Mouse (Mus musculus) retina, embryonic 14.5 days (tissue): ENCODE data around the gene Rhd.

ENCODE experiments used
- DNase-seq: peaks from one replicate; pipeline ENCODE4 v3.0.0-alpha.2; 2015; ENCODE audit warnings: low spot score

The Rhd gene

DNA sequence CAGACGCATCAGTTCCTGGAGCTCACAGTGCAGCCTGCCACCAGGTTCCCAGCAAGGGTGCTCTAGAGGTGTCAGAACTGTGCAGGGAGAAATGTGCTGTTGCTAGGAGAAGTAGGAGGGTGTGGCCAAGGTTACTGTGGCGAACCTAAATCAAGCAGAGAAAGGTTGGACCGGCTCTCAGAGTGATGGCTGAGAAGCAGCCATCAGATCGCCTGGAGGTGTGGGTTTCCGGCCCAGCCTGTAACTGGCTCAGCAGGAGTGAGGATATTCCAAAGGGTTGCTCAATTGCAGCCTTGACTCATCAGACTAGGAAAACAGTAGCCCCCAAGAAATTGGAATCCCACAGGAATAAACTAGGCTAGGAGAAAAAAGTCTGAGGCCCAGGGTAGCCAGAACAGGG is 7.8 kb upstream of the Rhd start:
- DNase-seq = no peak

DNA sequence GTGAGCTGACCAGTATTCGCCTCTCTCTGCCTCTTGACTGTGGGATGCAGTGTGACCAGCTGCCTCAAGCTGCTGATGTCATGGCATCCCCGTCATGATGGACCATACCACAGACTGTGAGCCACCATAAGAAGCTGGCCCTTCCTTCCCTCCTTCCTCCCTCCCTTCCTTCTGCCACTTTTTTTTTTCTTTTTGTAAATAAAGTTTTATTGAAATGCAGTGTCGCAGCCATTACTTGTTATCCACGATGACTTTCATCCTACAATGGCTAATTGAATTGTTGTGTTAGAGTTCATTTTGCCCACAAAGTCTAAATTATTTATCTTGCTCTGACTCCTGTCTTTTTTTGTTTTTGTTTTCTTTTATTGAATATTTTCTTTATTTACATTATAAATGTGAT is 5.8 kb upstream of the Rhd start:
- no peak for DNase-seq

DNA sequence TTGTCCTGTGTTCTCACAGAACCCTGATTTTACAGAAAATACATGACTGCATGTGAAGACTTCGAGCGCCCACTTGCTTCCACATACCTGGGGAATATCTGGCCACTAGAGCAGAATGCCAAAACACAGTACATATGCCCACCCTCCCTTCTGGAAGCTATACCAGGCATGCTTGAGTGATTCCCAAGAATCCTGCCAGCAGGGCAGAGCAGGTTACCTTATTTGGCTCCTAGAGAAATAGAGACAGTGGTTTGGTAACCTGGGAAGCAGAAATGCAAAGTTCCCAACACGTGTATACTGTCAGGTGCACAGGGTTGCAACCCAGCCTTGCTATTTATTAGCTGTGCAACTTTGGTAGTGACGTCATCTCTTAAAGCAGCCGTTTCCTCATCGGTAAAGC is 2.5 kb upstream of the Rhd start:
- no peak for DNase-seq

DNA sequence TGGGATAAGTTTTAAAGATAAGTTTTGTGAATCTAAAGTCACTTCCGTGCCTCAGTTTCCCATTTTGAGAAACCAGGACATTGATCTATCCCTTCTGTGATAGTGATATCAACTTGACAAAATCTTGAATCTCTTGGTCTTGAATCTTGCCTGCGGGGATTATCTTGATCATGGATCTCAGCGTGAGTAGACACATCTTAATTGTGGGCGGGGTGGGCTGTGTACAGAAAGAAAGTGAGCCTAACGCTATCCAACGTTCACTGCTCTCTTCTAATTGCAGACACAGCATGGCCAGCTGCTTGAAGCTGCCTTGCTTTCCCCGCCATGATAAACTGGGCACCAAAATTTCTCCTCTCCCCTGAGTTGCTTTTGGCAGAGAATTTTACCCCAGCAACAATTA is 1.3 kb upstream of the Rhd start:
- DNase-seq = no peak

DNA sequence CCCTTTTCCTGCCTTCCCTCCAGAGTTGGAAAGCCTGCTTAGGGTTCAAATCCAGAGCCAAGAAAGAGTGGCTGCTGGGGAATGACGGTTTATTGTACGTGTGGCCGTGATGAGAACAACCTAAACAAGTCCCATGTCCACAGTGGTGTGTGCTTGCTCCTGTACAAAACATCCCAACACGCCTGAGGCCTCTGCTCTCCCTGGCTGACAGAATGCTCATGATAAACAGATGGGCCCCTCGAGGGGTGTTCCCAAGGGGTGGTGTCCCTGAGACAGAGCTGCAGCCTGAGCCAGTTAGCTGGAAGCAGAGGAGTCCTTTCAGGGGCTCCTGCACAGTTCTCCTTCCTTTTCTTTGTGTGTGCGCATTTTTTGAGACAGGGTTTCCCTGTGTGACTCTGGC is 1.0 kb downstream of the Rhd start:
- no peak for DNase-seq

DNA sequence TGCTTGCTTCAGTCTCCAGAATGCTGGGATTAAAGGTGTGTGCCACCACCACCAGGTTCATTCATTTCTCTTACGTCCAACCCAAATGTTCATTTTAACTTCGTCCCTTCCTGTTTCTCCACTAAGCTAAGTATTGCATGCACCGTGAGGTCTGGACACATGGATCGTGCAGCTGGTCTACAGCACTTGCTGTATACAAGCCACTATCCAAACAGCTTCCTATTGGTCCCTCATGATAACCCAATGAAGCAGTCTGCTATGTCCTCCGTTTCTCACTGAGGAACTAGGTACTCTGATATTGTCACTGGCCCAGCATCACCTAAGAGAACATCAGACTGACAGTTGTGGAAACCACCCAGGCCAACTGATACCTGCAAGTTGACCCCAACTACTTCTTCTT is 1.5 kb downstream of the Rhd start:
- DNase-seq = no peak

DNA sequence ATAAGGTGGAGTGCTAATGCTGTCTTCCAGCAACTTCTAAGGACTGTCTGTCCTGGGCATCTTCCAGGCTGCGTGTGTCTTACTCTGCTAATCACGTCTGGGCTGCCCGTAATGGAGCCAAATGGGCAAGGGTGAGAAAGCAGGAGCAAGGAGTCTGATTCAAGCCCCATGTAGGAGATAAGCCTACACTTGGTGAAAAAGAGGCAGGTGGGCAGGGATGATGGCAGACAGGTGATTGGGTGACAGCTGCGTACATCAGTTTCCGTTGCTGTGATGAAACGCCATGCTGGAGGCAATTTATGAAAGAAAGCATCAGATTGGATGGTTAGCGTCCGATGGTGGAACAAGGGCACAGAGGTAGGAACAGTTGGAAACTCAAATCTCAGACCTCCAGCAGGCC is 2.9 kb downstream of the Rhd start:
- no peak for DNase-seq

DNA sequence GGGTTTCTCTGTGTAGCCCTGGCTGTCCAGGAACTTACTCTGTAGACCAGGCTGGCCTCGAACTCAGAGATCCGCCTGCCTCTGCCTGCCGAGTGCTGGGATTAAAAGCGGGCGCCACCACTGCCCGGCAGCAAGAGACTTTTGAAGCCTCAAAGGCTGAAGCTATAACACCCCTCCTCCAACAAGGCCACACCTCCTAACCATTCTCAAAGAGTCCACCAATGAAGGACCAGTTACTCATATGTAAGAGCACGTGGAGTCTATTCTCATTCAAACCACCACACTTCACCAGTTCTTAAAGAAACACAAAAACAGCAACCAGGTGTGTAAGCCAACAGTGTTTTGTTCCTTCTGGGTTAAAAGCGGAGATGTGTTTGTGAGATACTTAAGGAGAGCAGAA is 3.3 kb downstream of the Rhd start:
- DNase-seq = no peak

DNA sequence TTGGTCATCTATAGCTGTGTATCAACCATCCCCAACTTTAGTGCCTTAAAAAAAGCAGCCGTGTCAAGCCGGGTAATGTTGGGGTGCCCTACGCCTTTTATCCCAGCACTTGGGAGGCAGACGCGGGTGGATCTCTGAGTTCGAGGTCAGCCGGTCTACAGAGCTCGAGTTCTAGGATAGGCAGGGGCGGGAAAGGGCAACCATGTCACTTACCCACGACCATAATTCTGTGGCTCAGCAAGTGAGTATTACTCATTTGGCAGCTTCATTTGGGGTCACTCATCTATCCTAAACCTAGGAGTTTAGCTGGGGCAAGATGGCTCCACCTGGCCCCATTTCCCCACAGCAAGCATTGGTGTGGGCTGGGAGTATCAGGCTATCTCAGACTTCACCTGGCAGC is 3.7 kb downstream of the Rhd start:
- no peak for DNase-seq

DNA sequence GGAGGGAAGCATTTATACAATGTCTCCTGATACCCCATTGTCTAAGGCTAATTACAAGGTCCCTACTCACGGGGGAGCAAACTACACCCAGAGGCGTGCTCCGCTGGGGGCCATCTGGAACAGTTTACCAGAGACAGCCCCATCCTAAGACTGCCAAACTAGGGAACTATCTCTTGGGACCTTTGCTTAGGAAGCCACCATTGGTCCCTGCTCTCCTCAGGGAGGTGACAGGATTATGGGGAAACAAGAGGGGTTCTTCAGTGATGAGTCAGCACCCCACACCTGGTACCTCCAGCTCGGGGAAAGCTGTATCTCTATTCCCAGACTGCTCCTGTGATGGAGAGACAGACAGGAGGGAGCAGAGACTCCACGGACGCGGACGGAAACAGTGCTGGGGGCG is 4.2 kb downstream of the Rhd start:
- DNase-seq = no peak

DNA sequence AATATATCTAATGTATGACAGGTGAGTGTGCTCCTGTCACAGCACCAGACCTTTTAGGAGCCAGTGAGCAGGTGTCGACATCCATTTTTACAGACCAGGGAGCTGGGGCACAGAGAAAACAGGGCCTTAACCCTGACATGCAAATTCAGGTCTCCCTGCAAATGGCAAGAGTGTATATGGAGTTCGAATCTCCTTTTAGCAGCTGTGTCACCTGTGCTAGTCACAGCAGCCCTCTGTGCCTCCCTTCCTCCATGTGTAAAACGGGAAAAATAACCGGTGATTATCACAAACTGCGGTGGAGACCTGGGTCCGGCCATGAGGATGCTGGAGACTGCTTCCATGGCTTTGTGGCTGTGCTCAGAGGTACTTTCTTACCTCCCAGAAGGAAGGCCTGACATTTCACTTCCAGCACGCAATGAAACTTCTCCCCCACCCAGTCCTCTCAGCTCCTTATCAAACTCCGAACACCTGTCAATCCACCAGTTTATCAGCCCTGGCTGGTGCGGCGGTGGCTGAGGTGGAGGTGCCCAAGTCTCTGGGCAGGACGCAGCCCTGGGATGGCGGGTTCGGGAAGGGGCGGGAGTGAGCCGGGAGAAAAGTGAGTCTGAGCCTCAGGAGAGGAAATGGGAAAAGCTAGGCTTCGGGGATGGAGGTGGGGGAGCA is 4.9 kb downstream of the Rhd start:
- DNase-seq = no peak

DNA sequence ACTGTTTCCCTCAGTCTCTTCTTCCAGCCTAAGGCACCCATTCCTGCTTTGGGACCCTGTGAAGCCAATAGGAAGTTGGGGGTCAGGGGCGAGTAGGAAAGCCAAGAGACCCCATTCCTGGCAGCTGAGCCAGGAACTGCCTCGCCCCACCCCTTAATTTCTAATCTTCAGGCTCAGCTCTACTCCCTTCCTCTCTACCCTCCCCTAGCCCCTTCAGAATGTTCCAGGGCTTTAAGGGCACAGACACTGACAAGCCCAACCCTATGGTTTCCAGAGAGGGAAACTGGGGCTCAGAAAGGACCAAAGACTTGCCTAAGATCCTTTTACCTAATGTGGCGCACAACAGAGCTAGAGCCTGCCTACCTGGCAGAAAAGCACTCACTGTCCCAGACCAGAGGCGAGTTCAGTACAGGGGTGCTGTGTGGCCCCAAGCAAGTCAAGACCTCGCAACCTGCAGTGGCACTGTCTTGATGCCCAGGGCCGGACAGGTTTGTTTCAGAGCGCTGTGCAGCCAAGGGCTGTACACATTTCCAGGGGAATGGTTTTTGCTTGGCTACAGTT is 5.6 kb downstream of the Rhd start:
- DNase-seq = no peak

DNA sequence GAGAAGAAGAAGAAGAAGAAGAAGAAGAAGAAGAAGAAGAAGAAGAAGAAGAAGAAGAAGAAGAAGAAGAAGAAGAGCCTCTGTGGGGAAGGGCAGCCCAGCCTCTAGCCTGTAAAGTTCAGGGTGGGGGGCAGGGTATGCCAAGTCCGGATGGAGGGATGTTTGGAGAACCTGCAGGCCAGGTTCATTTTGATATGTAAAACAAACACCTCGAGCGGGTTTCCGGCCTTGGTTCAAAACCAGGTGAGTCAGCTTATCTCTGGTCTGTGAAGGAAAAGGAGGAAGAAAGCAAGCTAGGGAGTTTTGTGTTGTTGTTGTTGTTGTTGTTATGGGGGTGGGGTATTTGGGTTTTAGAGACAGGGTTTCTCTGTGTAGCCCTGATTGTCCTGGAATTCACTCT is 7.1 kb downstream of the Rhd start:
- no peak for DNase-seq

DNA sequence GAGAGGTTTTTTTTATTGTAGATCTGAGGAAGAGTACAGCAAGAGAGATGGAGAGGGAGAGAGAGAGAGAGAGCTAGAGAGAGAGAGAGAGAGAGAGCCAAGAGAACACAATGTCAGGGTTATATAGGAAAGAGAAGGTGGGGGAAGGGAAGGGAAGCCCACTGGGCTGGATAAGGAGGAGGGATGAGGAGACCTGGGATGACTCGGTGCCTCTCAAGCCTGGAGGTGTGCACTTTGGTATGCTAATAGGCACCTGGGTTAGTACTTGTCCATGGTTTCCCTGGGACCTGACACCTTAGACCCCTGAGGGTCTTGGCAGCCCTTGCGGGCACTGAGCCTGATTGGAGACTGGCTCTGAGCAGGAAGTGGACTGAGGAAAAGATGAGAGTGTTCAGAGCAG is 7.6 kb downstream of the Rhd start:
- DNase-seq = no peak

DNA sequence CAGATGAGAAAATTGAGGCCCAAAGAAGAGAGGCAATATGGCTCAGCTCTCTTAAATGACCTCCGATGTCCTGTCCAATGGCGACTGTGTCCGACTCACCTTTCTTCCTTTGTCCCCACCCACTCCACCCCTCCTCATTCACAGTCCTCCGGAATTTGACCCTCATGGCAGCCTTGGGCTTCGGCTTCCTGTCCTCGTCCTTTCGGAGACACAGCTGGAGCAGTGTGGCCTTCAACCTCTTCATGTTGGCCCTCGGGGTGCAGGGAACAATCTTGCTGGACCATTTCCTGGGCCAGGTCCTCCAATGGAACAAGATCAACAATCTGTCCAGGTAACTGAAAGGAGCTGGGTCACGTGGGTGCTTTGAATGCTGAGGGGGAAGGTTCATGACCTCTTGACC is 11.8 kb downstream of the Rhd start:
- DNase-seq = no peak

DNA sequence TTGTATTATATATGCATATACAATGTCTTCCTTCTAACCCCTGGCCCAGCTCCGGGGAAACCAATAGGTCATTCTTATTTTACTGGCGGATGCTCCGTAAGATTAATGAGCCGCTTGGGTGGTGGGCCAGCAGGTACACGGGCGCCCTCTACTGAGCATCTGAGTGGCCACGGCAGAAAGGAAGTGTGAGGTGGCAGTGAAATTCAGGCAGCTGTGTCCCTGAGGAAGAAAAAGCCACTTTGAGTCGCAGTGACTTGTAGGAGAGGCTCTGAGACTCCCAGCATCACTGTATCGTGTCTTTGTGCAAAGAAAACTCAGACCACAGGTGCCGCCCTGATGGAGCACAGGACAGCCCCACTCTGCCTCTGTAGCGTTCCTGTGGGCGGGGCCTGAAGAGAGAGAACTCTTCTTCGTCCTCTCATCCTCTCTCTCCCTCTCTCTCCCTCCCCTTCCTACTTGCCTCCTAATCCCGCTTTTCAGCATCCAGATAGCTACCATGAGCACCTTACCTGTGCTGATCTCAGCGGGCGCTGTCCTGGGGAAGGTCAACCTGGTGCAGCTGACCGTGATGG is 15.2 kb downstream of the Rhd start:
- peak; percentile 85 for DNase-seq

DNA sequence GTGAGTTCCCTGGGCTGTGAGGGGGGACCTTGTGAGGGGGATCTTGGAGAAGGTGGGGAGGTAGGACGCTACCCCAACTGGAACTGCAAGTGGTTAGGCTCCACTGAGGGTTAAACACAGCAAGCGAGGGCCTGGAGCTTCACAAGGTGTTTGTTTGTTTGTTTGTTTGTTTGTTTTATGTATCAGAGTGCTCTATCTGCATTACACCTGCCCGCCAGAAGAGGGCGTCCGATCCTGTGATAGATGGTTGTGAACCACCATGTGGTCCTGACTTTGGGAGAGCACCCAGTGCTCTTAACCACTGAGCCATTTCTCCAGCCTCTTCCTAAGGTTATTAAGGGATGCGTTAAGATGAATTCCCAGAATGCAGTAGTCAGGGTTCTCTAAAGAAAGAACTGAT is 15.7 kb downstream of the Rhd start:
- peak; percentile 27 for DNase-seq

DNA sequence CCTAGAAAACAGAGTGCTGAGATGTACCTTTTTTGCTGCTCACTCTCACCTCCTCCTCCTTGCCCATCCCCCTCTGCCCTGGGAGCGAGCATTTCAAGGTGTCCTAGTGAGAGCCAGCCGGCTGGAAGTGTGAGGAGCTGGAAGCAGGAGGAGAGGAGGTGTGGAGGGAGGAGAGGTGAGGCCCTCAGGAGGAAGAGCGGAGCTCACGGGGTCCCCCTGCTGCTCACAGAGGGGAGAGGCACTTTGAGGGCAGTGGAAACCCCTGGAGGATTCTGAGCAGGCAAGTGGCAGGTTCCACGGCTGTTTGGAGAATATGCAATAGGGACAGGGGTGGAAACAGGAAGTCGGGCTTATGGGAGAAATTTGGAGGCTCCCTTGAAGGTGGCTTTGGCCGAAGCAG is 18.9 kb downstream of the Rhd start:
- peak; percentile 60 for DNase-seq

DNA sequence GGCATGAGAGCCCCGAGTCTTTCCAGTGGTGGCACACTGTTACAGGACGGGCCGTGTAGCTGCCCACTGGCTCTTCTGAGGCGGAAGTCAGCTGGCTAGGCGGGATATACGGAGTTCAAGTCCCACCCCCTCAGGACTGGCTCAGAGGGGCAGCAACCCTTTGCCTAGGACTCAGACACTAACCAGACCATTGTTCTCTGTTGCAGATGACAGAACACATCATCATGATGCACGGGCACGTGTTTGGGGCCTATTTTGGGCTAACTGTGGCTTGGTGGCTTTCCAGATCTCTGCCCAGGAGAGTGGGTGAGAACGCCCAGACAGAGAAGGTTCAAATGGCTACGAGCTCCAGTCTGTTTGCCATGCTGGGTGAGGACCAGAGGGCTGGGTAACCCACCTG is 19.5 kb downstream of the Rhd start:
- DNase-seq = no peak

DNA sequence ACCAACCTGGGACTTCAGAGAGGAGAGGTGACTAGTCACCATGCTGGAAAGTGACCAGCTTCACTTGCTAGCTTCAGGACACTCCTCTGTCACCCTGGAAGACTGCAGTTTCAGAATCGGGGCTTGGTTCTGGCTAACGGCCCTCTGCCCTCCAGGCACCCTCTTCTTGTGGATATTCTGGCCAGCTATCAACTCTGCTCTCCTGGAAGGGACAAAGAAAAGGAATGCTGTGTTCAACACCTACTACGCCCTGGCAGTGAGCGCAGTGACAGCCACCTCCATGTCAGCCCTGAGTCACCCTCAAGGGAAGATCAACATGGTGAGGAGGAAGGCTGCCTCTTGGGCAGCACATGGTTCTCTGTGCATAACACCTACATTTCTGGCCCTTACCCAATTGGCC is 20.0 kb downstream of the Rhd start:
- no peak for DNase-seq

DNA sequence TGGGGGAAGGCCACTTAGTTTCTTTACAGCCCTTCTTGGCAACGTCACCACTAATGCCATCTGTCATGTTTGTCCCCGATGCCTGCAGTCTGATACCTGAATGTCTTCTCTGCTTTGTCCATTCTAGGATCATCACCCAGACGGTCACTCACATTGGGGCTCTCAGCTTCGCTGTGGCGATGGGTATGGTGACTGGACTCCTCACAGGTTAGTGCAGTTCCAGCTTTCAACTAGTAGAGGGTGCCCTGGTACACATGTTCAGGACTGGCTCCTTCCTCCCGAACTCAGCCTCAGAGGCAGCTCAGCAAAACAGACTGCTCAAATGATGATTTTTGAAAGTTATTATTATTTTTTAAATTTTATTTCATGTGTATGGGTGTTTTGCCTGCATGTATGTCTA is 27.8 kb downstream of the Rhd start:
- DNase-seq = no peak

DNA sequence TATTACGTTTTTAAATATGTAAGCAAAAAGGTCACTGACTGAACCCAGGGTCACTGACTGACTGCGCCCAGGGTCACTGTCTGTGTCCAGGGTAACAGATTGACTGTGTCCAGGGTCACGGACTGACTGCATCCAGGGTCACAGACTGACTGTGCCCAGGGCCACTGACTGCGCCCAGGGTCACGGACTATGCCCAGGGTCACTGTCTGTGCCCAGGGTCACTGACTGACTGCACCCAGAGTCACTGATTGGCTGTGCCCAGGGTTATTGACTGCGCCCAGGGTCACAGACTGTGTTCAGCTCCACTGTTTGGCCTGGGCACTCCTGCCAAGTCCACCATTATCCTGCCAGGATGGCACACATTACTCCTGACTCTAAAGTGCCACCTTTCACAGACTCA is 32.9 kb downstream of the Rhd start:
- DNase-seq = no peak

DNA sequence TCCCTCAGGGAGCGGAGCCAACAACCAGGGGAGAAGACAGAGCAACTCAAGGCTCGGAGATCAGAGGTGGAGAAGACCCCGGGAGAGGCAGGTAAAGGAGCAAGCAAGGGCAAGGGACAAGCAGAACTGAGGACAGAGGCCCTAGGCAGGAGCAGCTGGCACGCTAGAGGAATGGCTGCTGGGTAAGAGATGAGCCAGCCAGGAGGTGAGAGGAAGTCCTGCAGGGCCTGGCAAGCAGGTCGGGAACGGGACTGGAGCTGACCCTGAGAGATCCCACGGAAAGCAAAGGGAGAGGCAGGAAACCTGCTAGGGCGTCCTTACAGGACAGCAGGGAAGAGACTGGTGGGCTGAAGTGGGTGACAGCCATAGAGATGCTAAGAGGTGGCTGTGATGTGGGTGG is 36.8 kb downstream of the Rhd start:
- no peak for DNase-seq

DNA sequence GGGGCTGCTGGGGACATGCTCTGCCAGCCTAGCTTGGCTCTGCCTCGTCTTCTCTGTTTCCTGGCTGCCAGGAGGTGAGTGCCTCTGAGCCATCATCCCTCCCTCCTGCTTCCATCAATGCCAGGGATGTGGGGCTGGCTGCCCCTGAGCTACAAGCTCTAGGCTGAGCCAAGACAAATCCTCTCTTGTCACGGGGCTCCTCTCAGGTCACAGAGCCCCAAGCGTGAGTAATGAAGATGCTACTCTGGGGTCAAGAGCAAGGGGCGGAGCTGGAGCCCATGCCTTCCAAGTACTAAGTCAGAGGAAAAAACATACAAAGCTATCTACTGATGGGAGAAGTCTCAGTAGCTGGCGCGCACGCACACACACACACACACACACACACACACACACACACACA is 38.7 kb downstream of the Rhd start:
- no peak for DNase-seq
